22 mouse cellular contexts compared by ENCODE assay signal in genomic region chr5:147969566-147969965, GRCm38 (mm10). TPM values are rescaled to one million over a fixed set of nuclear protein-coding genes. Genes with fewer than 3 reads are reported as not detected.
A peak's percentile ranks its signal among the peaks of the same experiment; 100 is the strongest.
DNase-seq lines count a peak whose midpoint lies in the region; ATAC-seq and TF ChIP-seq lines count a peak whose summit lies in the region.
"Had no signal": no experiment of that assay in that cellular context is flagged by ENCODE, and none has a peak within 500 bp of the region (broad histone marks: within the 10 kb centered on the region; RNA-seq: fewer than 3 reads in every experiment).

No protein-coding gene starts in this region.

- H3K27ac ChIP-seq in hindbrain, embryonic 11.5 days (ENCODE audit: low read depth, low read length) = no peak overlapping the region
- H3K27ac ChIP-seq in hindbrain, embryonic 13.5 days = no peak overlapping the region
- H3K27ac ChIP-seq in midbrain, embryonic 11.5 days (ENCODE audit: low read depth, low read length) = no peak overlapping the region
- H3K27ac ChIP-seq in forebrain, postnatal 0 days (ENCODE audit: low read depth, low read length) = no peak overlapping the region

- 77% methylated on average over 5 of the region's 5 CpGs for WGBS in hindbrain, embryonic 11.5 days
- 73% methylated on average over 5 of the region's 5 CpGs for WGBS in hindbrain, embryonic 13.5 days
- 61% methylated on average over 5 of the region's 5 CpGs for WGBS in midbrain, embryonic 11.5 days
- 79% methylated on average over 5 of the region's 5 CpGs for WGBS in forebrain, postnatal 0 days

- peak; percentile 18 for DNase-seq in hindbrain, embryonic 11.5 days (ENCODE audit: low spot score)
- peak; percentile 26 for DNase-seq in retina, embryonic 14.5 days (ENCODE audit: low spot score)
- DNase-seq in retina, postnatal 1 day = peak; percentile 81
- DNase-seq in retina, postnatal 7 days (ENCODE audit: low read depth, low spot score) = peak; percentile 63
- DNase-seq in urinary bladder, adult 18-20 months (ENCODE audit: low spot score in 2 of 2) = no peak
- DNase-seq in midbrain, embryonic 11.5 days (ENCODE audit: low spot score, missing footprints) = no peak
- DNase-seq in forebrain, postnatal 0 days = no peak
- DNase-seq: adrenal gland, adult 2 months; adrenal gland, adult 8-10 months; adrenal gland, postnatal 10 days; adrenal gland, postnatal 14 days; adrenal gland, postnatal 25 days; adrenal gland, postnatal 36 days; B cell, adult 2 months; cerebellum, adult 11 months; cerebellum, adult 11-12 months had no signal

- no peaks in the 10 kb centered on the region for H3K4me1 ChIP-seq in hindbrain, embryonic 11.5 days (replicated peaks; ENCODE audit: control insufficient read depth, insufficient read depth, low read length)
- no peaks in the 10 kb centered on the region for H3K4me1 ChIP-seq in hindbrain, embryonic 13.5 days (replicated peaks)
- no peaks in the 10 kb centered on the region for H3K4me1 ChIP-seq in midbrain, embryonic 11.5 days (ENCODE audit: control insufficient read depth, insufficient read depth, low read length)
- H3K4me1 ChIP-seq in forebrain, postnatal 0 days (ENCODE audit: insufficient read depth) = no peaks in the 10 kb centered on the region

- H3K27me3 ChIP-seq in hindbrain, embryonic 11.5 days (ENCODE audit: control insufficient read depth, insufficient read depth, low read length) = no peaks in the 10 kb centered on the region
- no peaks in the 10 kb centered on the region for H3K27me3 ChIP-seq in hindbrain, embryonic 13.5 days
- no peaks in the 10 kb centered on the region for H3K27me3 ChIP-seq in midbrain, embryonic 11.5 days (ENCODE audit: control insufficient read depth, insufficient read depth, low read length)
- no peaks in the 10 kb centered on the region for H3K27me3 ChIP-seq in forebrain, postnatal 0 days (ENCODE audit: insufficient read depth, low read length)
- H3K27me3 ChIP-seq: CH12.LX had no signal

- H3K9me3 ChIP-seq in hindbrain, embryonic 11.5 days (ENCODE audit: control insufficient read depth, low read length) = no peaks in the 10 kb centered on the region
- H3K9me3 ChIP-seq in hindbrain, embryonic 13.5 days = peaks cover 4% of the 10 kb centered on the region; the same call in 1 of the 2 replicates
- H3K9me3 ChIP-seq in midbrain, embryonic 11.5 days (ENCODE audit: control insufficient read depth, low read length) = no peaks in the 10 kb centered on the region
- no peaks in the 10 kb centered on the region for H3K9me3 ChIP-seq in forebrain, postnatal 0 days (ENCODE audit: low read length)

- no peak overlapping the region for H3K9ac ChIP-seq in hindbrain, embryonic 11.5 days (ENCODE audit: low read depth, low read length)
- no peak overlapping the region for H3K9ac ChIP-seq in hindbrain, embryonic 13.5 days
- H3K9ac ChIP-seq in midbrain, embryonic 11.5 days (ENCODE audit: low read length) = no peak overlapping the region
- H3K9ac ChIP-seq in forebrain, postnatal 0 days = no peak overlapping the region

- no peak for ATAC-seq in hindbrain, embryonic 11.5 days (ENCODE audit: low FRiP score)
- ATAC-seq in hindbrain, embryonic 13.5 days (ENCODE audit: low FRiP score) = no peak
- no peak for ATAC-seq in midbrain, embryonic 11.5 days (ENCODE audit: low FRiP score)
- ATAC-seq in forebrain, postnatal 0 days = no peak
- ATAC-seq: activated CD4-positive, CD25-positive, alpha-beta regulatory T cell, adult 4 months; CD4-positive, CD25-positive, alpha-beta regulatory T cell, adult 4 months; Patski had no signal

- H3K36me3 ChIP-seq in hindbrain, embryonic 11.5 days (ENCODE audit: control insufficient read depth, insufficient read depth, low read length) = no peaks in the 10 kb centered on the region
- no peaks in the 10 kb centered on the region for H3K36me3 ChIP-seq in hindbrain, embryonic 13.5 days
- H3K36me3 ChIP-seq in midbrain, embryonic 11.5 days (ENCODE audit: control insufficient read depth, insufficient read depth, low read length) = no peaks in the 10 kb centered on the region
- H3K36me3 ChIP-seq in forebrain, postnatal 0 days (ENCODE audit: insufficient read depth) = no peaks in the 10 kb centered on the region
- H3K36me3 ChIP-seq: G1E had no signal

- H3K4me2 ChIP-seq in hindbrain, embryonic 11.5 days (replicated peaks; ENCODE audit: low read depth, low read length) = no peak overlapping the region
- H3K4me2 ChIP-seq in hindbrain, embryonic 13.5 days = no peak overlapping the region
- H3K4me2 ChIP-seq in midbrain, embryonic 11.5 days = no peak overlapping the region
- no peak overlapping the region for H3K4me2 ChIP-seq in forebrain, postnatal 0 days (ENCODE audit: low read depth)

- no peak overlapping the region for H3K4me3 ChIP-seq in hindbrain, embryonic 11.5 days (ENCODE audit: low read depth, low read length)
- H3K4me3 ChIP-seq in hindbrain, embryonic 13.5 days = no peak overlapping the region
- no peak overlapping the region for H3K4me3 ChIP-seq in midbrain, embryonic 11.5 days (ENCODE audit: low read depth, low read length)
- no peak overlapping the region for H3K4me3 ChIP-seq in forebrain, postnatal 0 days (ENCODE audit: low read depth, low read length)

- no peak for TF ChIP-seq CTCF in forebrain, postnatal 0 days (IDR thresholded peaks at IDR 0.05; ENCODE audit: low read depth)

RNA-seq across cellular contexts. Expression of gene Mtus2, which starts 12.4 kb away (rescaled TPM):
- polyA plus RNA-seq in hindbrain, embryonic 11.5 days (2014; fragmentation: Nextera tagmentation; extraction: Ambion mirVana) = 22.2 and 29.2 TPM in 2 replicates
- 45.8 and 48.6 TPM in 2 replicates for polyA plus RNA-seq in hindbrain, embryonic 13.5 days (2015; fragmentation: Nextera tagmentation; extraction: Ambion mirVana)
- 13.8 and 18.3 TPM in 2 replicates for polyA plus RNA-seq in midbrain, embryonic 11.5 days (2014; fragmentation: Nextera tagmentation; extraction: Ambion mirVana)
- 33.1 and 45.7 TPM in 2 replicates for total RNA-seq in forebrain, postnatal 0 days (2014; rRNA removed)
- polyA plus RNA-seq in forebrain, postnatal 0 days (2015; fragmentation: Nextera tagmentation; extraction: Ambion mirVana) = 30.2 and 35.4 TPM in 2 replicates
- polyA plus RNA-seq: G1E had no signal

Comparison
In these comparisons a context has a peak if more than half of its experiments do, and no peak if none do; other contexts are left out.
1. DNase-seq: peak in hindbrain, embryonic 11.5 days (single experiment), retina, embryonic 14.5 days (single experiment), retina, postnatal 1 day (single experiment) and retina, postnatal 7 days (single experiment); none in urinary bladder, adult 18-20 months (0 of 2), midbrain, embryonic 11.5 days (single experiment) and forebrain, postnatal 0 days (single experiment).